Mouse (Mus musculus): ENCODE results near the gene Gm44805. TPM values are rescaled to one million over a fixed set of nuclear protein-coding genes. Genes with fewer than 3 reads are reported as not detected.

Gm44805 gene
- total and polyA plus RNA-seq, 2 experiments from 2014 or later, result not detected

DNA sequence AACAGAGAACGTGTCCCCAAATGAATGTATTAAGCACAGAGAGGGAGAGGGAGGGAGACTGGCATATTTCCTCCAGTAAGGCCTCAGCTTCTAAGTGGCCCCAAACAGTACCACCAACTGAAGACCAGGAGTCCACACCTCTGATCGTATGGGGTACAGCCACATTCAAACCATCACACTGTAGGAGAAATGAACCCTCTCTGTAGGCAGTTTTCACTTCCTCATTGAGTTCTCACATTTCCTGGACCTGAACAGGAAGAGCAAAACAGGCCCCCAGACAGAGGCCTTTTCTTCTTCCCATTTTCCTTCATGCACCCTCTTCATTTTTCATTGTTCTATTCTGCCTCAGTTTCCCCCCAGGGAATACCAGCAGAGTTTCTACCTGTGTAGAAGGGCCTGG is 13.8 kb downstream of the Gm44805 start:
- Histone ChIP-seq H3K4me1 (ENCODE audit: insufficient read depth, low read length) (peaks cover 8% of the 10 kb centered on the region; the same call in 1 of the 2 replicates), H3K9ac (replicated peaks; ENCODE audit: low read length, poor library complexity, severe bottlenecking) (no peak overlapping the region), H3K9me3 (ENCODE audit: low read length) (no peaks in the 10 kb centered on the region), H3K27ac (ENCODE audit: low read depth, low read length) (no peak overlapping the region), H3K4me3 (ENCODE audit: low read depth, low read length) (no peak overlapping the region), H3K27me3 (ENCODE audit: insufficient read depth, low read length) (no peaks in the 10 kb centered on the region), H3K36me3 (ENCODE audit: insufficient read depth, low read length) (no peaks in the 10 kb centered on the region), H3K4me2 (ENCODE audit: low read depth, low read length, poor library complexity, severe bottlenecking) (no peak overlapping the region)
- no peak for TF ChIP-seq CTCF (IDR thresholded peaks at IDR 0.05)
- DNase-seq (ENCODE audit: low spot score) (no peak), ATAC-seq (ENCODE audit: low FRiP score) (no peak)
- 83% methylated on average over 2 of the region's 2 CpGs for WGBS

- DNase-seq (ENCODE audit: low spot score), result peak; percentile 8
- Histone ChIP-seq H3K4me2 (ENCODE audit: low read depth, low read length, poor library complexity, severe bottlenecking) (no peak overlapping the region), H3K27ac (ENCODE audit: low read depth, low read length) (no peak overlapping the region), H3K4me3 (ENCODE audit: low read depth, low read length) (no peak overlapping the region), H3K9me3 (ENCODE audit: low read length) (no peaks in the 10 kb centered on the region), H3K4me1 (ENCODE audit: insufficient read depth, low read length) (peaks cover 8% of the 10 kb centered on the region; the same call in 1 of the 2 replicates), H3K9ac (replicated peaks; ENCODE audit: low read length, poor library complexity, severe bottlenecking) (no peak overlapping the region), H3K36me3 (ENCODE audit: insufficient read depth, low read length) (peaks cover 3% of the 10 kb centered on the region), H3K27me3 (ENCODE audit: insufficient read depth, low read length) (no peaks in the 10 kb centered on the region)
- WGBS, result 68% methylated on average over 3 of the region's 3 CpGs
- ATAC-seq (ENCODE audit: low FRiP score), result no peak
- TF ChIP-seq CTCF (IDR thresholded peaks at IDR 0.05), result peak; percentile 49
These were observed 14.5 kb downstream of the Gm44805 start for GRCm38 (mm10) chr7:19666750-19667149.

GRCm38 (mm10) chr7:19664955-19665841 is 16.0 kb downstream of the Gm44805 start, which contains the start of gene Clptm1:
Gene Clptm1, minus strand, starts transcription at chr7:19665033.
- peak within 1 kb of the TSS; percentile 86 for H3K4me2 ChIP-seq (ENCODE audit: low read depth, low read length, poor library complexity, severe bottlenecking)
- H3K4me3 ChIP-seq (ENCODE audit: low read depth, low read length), result peak within 1 kb of the TSS; percentile 95
- 1% methylated on average over 61 of the region's 63 CpGs for WGBS

DNA sequence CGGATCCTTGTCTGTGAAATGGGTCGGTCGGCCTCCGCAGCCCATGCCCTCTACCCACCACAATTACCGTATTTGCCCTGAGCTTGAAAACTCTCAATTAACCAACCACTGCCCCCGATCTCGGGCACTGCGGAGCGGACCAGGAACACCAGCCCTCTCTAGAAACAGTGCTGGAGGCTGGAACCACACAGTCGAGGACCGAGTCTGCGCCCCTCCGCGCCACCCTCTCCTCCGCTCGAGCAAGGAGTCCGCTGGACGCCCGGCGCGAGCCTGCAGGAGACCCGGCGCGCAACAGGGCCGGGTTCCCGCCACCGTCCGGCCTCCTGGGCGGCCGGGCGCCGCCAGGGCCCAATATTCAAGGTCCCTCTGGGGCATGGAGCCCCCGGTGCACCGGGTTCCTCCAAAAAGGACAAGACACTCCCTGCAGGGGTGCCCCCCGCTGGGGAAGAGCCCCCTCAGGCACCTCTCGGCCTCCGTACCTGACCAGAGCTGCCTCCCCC is 16.7 kb downstream of the Gm44805 start:
- DNase-seq (ENCODE audit: low spot score) (peak; percentile 2), ATAC-seq (ENCODE audit: low FRiP score) (peak; percentile 38)
- Histone ChIP-seq H3K36me3 (ENCODE audit: insufficient read depth, low read length) (peaks cover 4% of the 10 kb centered on the region), H3K9ac (replicated peaks; ENCODE audit: low read length, poor library complexity, severe bottlenecking) (peak overlapping the region; percentile 89), H3K4me3 (ENCODE audit: low read depth, low read length) (peak overlapping the region; percentile 95), H3K27ac (ENCODE audit: low read depth, low read length) (peak overlapping the region; percentile 52), H3K27me3 (ENCODE audit: insufficient read depth, low read length) (no peaks in the 10 kb centered on the region), H3K9me3 (ENCODE audit: low read length) (no peaks in the 10 kb centered on the region), H3K4me2 (ENCODE audit: low read depth, low read length, poor library complexity, severe bottlenecking) (peak overlapping the region; percentile 86), H3K4me1 (ENCODE audit: insufficient read depth, low read length) (peaks cover 8% of the 10 kb centered on the region; the same call in 1 of the 2 replicates)
- under 1% methylated on average over 34 of the region's 37 CpGs for WGBS
- no peak for TF ChIP-seq CTCF (IDR thresholded peaks at IDR 0.05)

More at GRCm38 (mm10) chr7:19664955-19665841, 16.0 kb downstream of the Gm44805 start, which contains the start of gene Clptm1:
- ATAC-seq (ENCODE audit: low FRiP score) (peak; percentile 88), DNase-seq (ENCODE audit: low spot score) (peak; percentile 98)
- peak; percentile 79 for TF ChIP-seq CTCF (IDR thresholded peaks at IDR 0.05)
- Histone ChIP-seq H3K27me3 (ENCODE audit: insufficient read depth, low read length) (no peaks in the 10 kb centered on the region), H3K9ac (replicated peaks; ENCODE audit: low read length, poor library complexity, severe bottlenecking) (peak within 1 kb of the TSS; percentile 89), H3K9me3 (ENCODE audit: low read length) (no peaks in the 10 kb centered on the region), H3K4me1 (ENCODE audit: insufficient read depth, low read length) (peaks cover 8% of the 10 kb centered on the region; the same call in 1 of the 2 replicates), H3K36me3 (ENCODE audit: insufficient read depth, low read length) (peaks cover 4% of the 10 kb centered on the region), H3K27ac (ENCODE audit: low read depth, low read length) (peak within 1 kb of the TSS; percentile 81)

DNA sequence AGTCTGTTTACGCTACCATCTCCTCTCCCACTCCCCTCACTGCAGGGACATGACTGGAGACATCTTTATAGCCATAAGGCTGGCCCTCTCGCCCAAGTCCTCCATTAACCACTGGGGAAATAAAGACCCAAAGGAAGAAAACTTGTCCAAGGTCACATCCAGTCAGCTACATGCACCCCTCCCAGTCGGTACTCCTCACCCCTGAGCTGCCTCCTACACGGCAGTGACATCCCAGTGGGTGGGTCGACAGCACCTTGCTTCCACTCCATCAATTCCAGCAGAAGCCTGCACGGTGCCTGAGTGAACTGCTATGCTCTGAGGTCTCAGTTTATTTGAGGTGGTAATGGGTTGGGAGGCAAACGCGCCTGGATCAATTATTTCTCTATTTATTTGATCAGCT is 17.3 kb downstream of the Gm44805 start:
- ATAC-seq (ENCODE audit: low FRiP score), result no peak
- H3K27me3 ChIP-seq (ENCODE audit: insufficient read depth, low read length), result no peaks in the 10 kb centered on the region
- peaks cover 4% of the 10 kb centered on the region for H3K36me3 ChIP-seq (ENCODE audit: insufficient read depth, low read length)
- no peaks in the 10 kb centered on the region for H3K9me3 ChIP-seq (ENCODE audit: low read length)
- peak overlapping the region; percentile 89 for H3K9ac ChIP-seq (replicated peaks; ENCODE audit: low read length, poor library complexity, severe bottlenecking)
- H3K4me3 ChIP-seq (ENCODE audit: low read depth, low read length), result peak overlapping the region; percentile 95
- H3K4me2 ChIP-seq (ENCODE audit: low read depth, low read length, poor library complexity, severe bottlenecking), result peak overlapping the region; percentile 86
- WGBS, result 23% methylated on average over 8 of the region's 8 CpGs
- TF ChIP-seq CTCF (IDR thresholded peaks at IDR 0.05), result no peak
- H3K4me1 ChIP-seq (ENCODE audit: insufficient read depth, low read length), result peaks cover 8% of the 10 kb centered on the region; the same call in 1 of the 2 replicates
- no peak overlapping the region for H3K27ac ChIP-seq (ENCODE audit: low read depth, low read length)
- DNase-seq (ENCODE audit: low spot score), result no peak

DNA sequence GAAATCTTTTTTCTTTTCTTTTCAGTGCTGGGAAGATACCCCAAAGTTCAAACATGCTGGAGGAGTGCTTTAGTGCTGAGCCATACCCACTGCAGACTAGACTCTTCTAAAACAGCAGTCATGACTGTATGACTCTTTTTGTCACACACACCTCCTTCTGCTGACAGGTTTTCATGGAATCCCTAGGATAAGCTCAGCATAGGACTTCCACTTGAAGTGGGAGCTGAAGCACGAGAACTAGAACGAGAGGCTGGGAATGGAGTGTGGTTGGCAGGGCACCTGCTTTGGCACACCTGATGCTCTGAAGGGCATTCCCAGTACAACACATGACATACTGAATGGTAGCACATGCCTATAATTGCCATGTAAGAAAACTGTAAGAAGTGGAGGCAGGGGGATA is 28.6 kb downstream of the Gm44805 start:
- peaks cover 49% of the 10 kb centered on the region for H3K36me3 ChIP-seq (ENCODE audit: insufficient read depth, low read length)
- DNase-seq (ENCODE audit: low spot score) (no peak), ATAC-seq (ENCODE audit: low FRiP score) (no peak)
- TF ChIP-seq CTCF (IDR thresholded peaks at IDR 0.05), result no peak
- H3K4me2 ChIP-seq (ENCODE audit: low read depth, low read length, poor library complexity, severe bottlenecking), result no peak overlapping the region
- H3K4me1 ChIP-seq (ENCODE audit: insufficient read depth, low read length), result no peaks in the 10 kb centered on the region
- H3K9me3 ChIP-seq (ENCODE audit: low read length), result no peaks in the 10 kb centered on the region
- WGBS, result 98% methylated on average over 2 of the region's 2 CpGs
- no peaks in the 10 kb centered on the region for H3K27me3 ChIP-seq (ENCODE audit: insufficient read depth, low read length)
- H3K4me3 ChIP-seq (ENCODE audit: low read depth, low read length), result no peak overlapping the region
- no peak overlapping the region for H3K27ac ChIP-seq (ENCODE audit: low read depth, low read length)
- no peak overlapping the region for H3K9ac ChIP-seq (replicated peaks; ENCODE audit: low read length, poor library complexity, severe bottlenecking)
